Mouse (Mus musculus) cerebellum, postnatal 25 days (tissue): ENCODE results near the gene Zbp1.
A peak's percentile ranks its signal among the peaks of the same experiment; 100 is the strongest.

ENCODE experiments used
- DNase-seq, 2 experiments: peaks; one replicate each; pipeline ENCODE4 v3.0.0; 2021; ENCODE audit warnings: mixed read lengths in 2 of 2

The Zbp1 gene

GRCm38 (mm10) chr2:173209091-173209815 lies 9.5 kb downstream of the Zbp1 start:
- DNase-seq = no peak

- no peak for DNase-seq
Observed at GRCm38 (mm10) chr2:173207051-173207450, 11.7 kb downstream of the Zbp1 start.

GRCm38 (mm10) chr2:173205563-173206099 lies 13.1 kb downstream of the Zbp1 start:
- DNase-seq = no peak

GRCm38 (mm10) chr2:173204671-173205070 lies 14.1 kb downstream of the Zbp1 start:
- DNase-seq = no peak

- no peak for DNase-seq
Observed at GRCm38 (mm10) chr2:173203726-173204125, 15.0 kb downstream of the Zbp1 start.

- no peak for DNase-seq
Observed at GRCm38 (mm10) chr2:173202924-173203689, 15.6 kb downstream of the Zbp1 start.

- DNase-seq = no peak
Observed at GRCm38 (mm10) chr2:173194796-173195195, 23.9 kb downstream of the Zbp1 start.

- DNase-seq = no peak
Observed at GRCm38 (mm10) chr2:173187182-173187855, 31.4 kb downstream of the Zbp1 start.

- peak; percentile 82 to 91 for DNase-seq
Observed at GRCm38 (mm10) chr2:173186047-173186943, 32.4 kb downstream of the Zbp1 start.

GRCm38 (mm10) chr2:173185282-173185681 lies 33.4 kb downstream of the Zbp1 start:
- DNase-seq = no peak

- peak in 1 of 2 experiments; percentile 4 for DNase-seq
Observed at GRCm38 (mm10) chr2:173184475-173185080, 34.1 kb downstream of the Zbp1 start.

GRCm38 (mm10) chr2:173183836-173184460 lies 34.8 kb downstream of the Zbp1 start:
- peak; percentile 58 to 77 for DNase-seq

GRCm38 (mm10) chr2:173183311-173183710 lies 35.4 kb downstream of the Zbp1 start:
- no peak for DNase-seq

- no peak for DNase-seq
Observed at GRCm38 (mm10) chr2:173182796-173183195, 35.9 kb downstream of the Zbp1 start.

- no peak for DNase-seq
Observed at GRCm38 (mm10) chr2:173181901-173182300, 36.8 kb downstream of the Zbp1 start.

GRCm38 (mm10) chr2:173181486-173181885 lies 37.2 kb downstream of the Zbp1 start:
- DNase-seq = no peak

- DNase-seq = peak in 1 of 2 experiments; percentile 0
Observed at GRCm38 (mm10) chr2:173180721-173181388, 37.9 kb downstream of the Zbp1 start.

- no peak for DNase-seq
Observed at GRCm38 (mm10) chr2:173180026-173180425, 38.7 kb downstream of the Zbp1 start.

GRCm38 (mm10) chr2:173179046-173179445 lies 39.7 kb downstream of the Zbp1 start:
- DNase-seq = peak in 1 of 2 experiments; percentile 1

- DNase-seq = no peak
Observed at GRCm38 (mm10) chr2:173177951-173178350, 40.8 kb downstream of the Zbp1 start.

GRCm38 (mm10) chr2:173177481-173177880 lies 41.2 kb downstream of the Zbp1 start:
- DNase-seq = no peak
